Mouse (Mus musculus): ENCODE results near the gene 1700010B08Rik.
A peak's percentile ranks its signal among the peaks of the same experiment; 100 is the strongest.

The 1700010B08Rik gene

GRCm38 (mm10) chr2:173770620-173771019 is 51.4 kb downstream of the 1700010B08Rik start:
- DNase-seq (ENCODE audit: low read depth, low spot score): peak; percentile 33

All from brain, adult 2 months (tissue).